Mouse (Mus musculus) forelimb bud, embryonic 11.5 days (tissue): ENCODE data around the gene Adamtsl3.
A peak's percentile ranks its signal among the peaks of the same experiment; 100 is the strongest.

Source experiments
- DNase-seq: peaks from one replicate; pipeline ENCODE4 v3.0.0-alpha.2; 2012; ENCODE audit warnings: low read depth, low spot score

The Adamtsl3 gene

DNA sequence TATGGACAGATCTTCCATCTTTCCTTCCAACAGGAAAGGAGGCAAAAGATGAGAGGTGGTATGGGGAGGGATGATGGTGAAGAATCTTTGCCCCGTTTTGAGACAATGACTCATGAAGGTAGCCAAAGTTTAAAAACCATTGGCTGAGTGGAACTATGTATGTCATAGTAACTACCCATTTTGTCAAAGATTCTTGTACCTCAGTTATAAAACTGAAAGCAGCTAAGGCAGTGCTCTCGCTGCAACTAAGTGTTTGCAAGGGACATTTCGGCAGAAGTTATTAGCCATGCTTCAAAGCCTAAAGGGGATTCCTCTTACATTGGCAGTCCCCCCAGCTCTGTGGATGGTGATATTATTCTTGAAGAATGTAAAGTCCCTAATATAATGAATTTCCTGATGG, 311.7 kb downstream of the Adamtsl3 start:
- DNase-seq, result no peak

GRCm38 (mm10) chr7:82647909-82648308, 312.4 kb downstream of the Adamtsl3 start:
- no peak for DNase-seq

GRCm38 (mm10) chr7:82648353-82649080, 313.0 kb downstream of the Adamtsl3 start, which contains the start of the genes Saxo2 and Efl1:
TSS of gene Saxo2 (minus strand) at chr7:82648528.
TSS of gene Efl1 (plus strand) at chr7:82648614.
- peak; percentile 92 for DNase-seq

GRCm38 (mm10) chr7:82649081-82649445, 313.6 kb downstream of the Adamtsl3 start:
- no peak for DNase-seq
